Mouse (Mus musculus) hindbrain, postnatal 0 days (tissue): ENCODE data around the gene Klk1b1. TPM values are rescaled to one million over a fixed set of nuclear protein-coding genes. Genes with fewer than 3 reads are reported as not detected.
"Not testable (repeated sequence)": the region's sequence is repeated elsewhere in the genome, so short reads cannot be mapped to it uniquely, and the experiment has no call there.

Experiments used
- ATAC-seq: fragments of 200-750 bp; cut with Nextera tagmentation; 2 replicates; pipeline ENCODE4 v1.8.0; 2017; ENCODE audit warnings: mild to moderate bottlenecking, moderate TSS enrichment, moderate library complexity
- DNase-seq: peaks from one replicate; pipeline ENCODE4 v3.0.0-alpha.2; 2015; ENCODE audit warnings: low spot score
- H3K27ac ChIP-seq: fragments of 300-500 bp; sonication (generic); 2 replicates; pipeline ENCODE4 v1.5.1; 2014; ENCODE audit warnings: mild to moderate bottlenecking
- H3K27me3 ChIP-seq: fragments of 300-500 bp; sonication (generic); 2 replicates; pipeline ENCODE4 v1.6.1; 2014; ENCODE audit warnings: low read length, mixed read lengths; ENCODE audit not compliant: insufficient read depth
- H3K36me3 ChIP-seq: fragments of 300-500 bp; sonication (generic); 2 replicates; pipeline ENCODE4 v1.6.1; 2014; ENCODE audit warnings: low read length, mixed read lengths; ENCODE audit not compliant: insufficient read depth
- H3K4me1 ChIP-seq: fragments of 300-500 bp; sonication (generic); 2 replicates; pipeline ENCODE4 v1.6.1; 2014; ENCODE audit warnings: antibody characterized with exemption, low read length, mixed read lengths; ENCODE audit not compliant: insufficient read depth
- H3K4me2 ChIP-seq: fragments of 300-500 bp; sonication (generic); 2 replicates; pipeline ENCODE4 v1.6.1; 2014; ENCODE audit warnings: low read depth, mild to moderate bottlenecking, low read length, moderate library complexity, mixed read lengths
- H3K4me3 ChIP-seq: fragments of 300-500 bp; sonication (generic); 2 replicates; pipeline ENCODE4 v1.5.1; 2014; ENCODE audit warnings: low read length
- H3K9ac ChIP-seq: fragments of 300-500 bp; sonication (generic); replicated peaks from 2 replicates; pipeline ENCODE4 v1.6.1; 2014; ENCODE audit warnings: mild to moderate bottlenecking, low read length, moderate library complexity, mixed read lengths
- H3K9me3 ChIP-seq: fragments of 300-500 bp; sonication (generic); 2 replicates; pipeline ENCODE4 v1.6.1; 2016; ENCODE audit warnings: low read length, mixed read lengths
- CTCF ChIP-seq: IDR thresholded peaks from 2 replicates; pipeline ENCODE4 v1.5.1; 2016; ENCODE audit warnings: antibody characterized with exemption, control low read depth, low read depth
- WGBS: fragments of 180-500 bp; shearing (Covaris S2); extraction: QIAGEN DNeasy Blood & Tissue Kit; methylation state at CpG from one replicate; pipeline ENCODE4 v1.1.7; 2014; 5-methylcytosine and 5-hydroxymethylcytosine counted together
- polyA plus RNA-seq: library from polyadenylated mRNA; unstranded; fragments of >200 nt; fragmentation: Nextera tagmentation; extraction: Ambion mirVana; gene quantifications from 2 replicates; pipeline ENCODE4 v1.2.1, GENCODE M21; 2015
- total RNA-seq: library from RNA; depleted of rRNA; stranded (reverse); fragments of >200 nt; gene quantifications from 2 replicates; pipeline ENCODE4 v1.2.3, GENCODE M21; 2014

Klk1b1 gene
- total and polyA plus RNA-seq, 2 experiments from 2014 or later: not detected

DNA sequence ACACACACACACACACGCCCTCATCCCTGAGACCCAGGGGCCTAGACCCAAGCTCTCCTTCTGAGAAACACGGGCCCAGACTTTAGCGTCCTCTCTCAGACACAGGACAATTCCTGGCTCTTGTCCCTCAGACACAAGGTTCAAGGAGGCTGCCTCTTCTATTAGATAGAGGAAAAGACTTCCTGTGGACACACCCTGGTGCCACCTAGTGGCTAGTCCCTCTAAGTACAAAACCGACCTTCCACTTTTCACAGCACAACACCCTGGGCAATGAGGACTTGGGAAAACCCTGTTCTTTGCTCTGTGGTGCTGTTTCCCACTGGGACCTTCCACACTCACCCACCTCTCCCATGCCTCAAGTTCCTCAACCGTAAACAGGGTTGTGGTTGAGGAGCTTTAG lies 40.6 kb upstream of the Klk1b1 start:
- H3K9me3 ChIP-seq: no peaks in the 10 kb centered on the region
- TF ChIP-seq CTCF: peak; percentile 38; the same call in 1 of the 2 replicates
- ATAC-seq (no peak), DNase-seq (no peak)
- H3K36me3 ChIP-seq: no peaks in the 10 kb centered on the region
- H3K4me1 ChIP-seq: no peaks in the 10 kb centered on the region
- no peak overlapping the region for H3K9ac ChIP-seq
- no peak overlapping the region for H3K4me2 ChIP-seq
- H3K27me3 ChIP-seq: no peaks in the 10 kb centered on the region
- 65% methylated on average over 5 of the region's 5 CpGs for WGBS
- H3K4me3 ChIP-seq: no peak overlapping the region
- H3K27ac ChIP-seq: no peak overlapping the region

DNA sequence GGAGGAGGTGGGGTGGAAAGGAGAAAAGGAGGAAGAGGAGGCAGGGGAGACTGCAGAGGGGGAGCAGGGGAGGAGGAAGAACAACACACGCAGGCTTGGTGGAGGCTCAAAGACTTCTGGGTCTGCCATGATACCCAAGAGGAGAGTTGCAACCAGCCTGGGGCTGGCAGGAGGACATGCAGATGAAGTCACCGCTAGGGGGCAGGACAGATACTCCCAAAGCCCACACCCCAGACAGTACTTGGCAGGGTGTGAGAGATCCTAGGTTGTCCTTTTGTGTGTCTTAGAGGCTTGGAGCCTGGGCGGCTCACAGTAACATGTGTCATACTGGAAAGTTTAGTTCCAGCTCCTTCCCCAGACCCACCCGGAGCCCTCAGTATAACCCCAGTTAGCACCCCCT lies 38.0 kb upstream of the Klk1b1 start:
- peak; percentile 16 for DNase-seq
- Histone ChIP-seq H3K9ac (no peak overlapping the region), H3K4me1 (no peaks in the 10 kb centered on the region), H3K27ac (no peak overlapping the region), H3K4me3 (no peak overlapping the region), H3K36me3 (no peaks in the 10 kb centered on the region), H3K4me2 (no peak overlapping the region), H3K9me3 (no peaks in the 10 kb centered on the region), H3K27me3 (no peaks in the 10 kb centered on the region)
- 42% methylated on average over 4 of the region's 4 CpGs for WGBS
- TF ChIP-seq CTCF: peak; percentile 50
- ATAC-seq: no peak

DNA sequence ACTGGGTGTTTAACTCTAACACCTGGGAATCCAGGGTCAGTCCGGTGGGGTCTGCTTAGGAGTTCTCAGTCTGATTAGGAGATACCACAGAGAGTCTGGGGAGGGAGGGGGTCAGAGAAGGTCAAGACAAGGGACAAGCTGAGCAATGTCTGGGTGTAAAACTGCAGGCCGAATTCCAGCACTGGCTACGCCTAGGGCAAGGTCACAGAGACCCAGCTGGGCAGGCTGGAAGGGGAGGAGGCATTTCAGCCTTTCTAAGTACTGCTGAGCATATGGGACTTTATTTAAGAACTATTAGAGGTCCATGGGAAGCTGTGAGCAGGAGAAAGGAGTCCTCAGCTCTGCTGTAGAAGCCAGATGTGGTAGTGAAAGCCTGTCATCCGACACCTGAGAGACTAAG lies 34.2 kb upstream of the Klk1b1 start:
- H3K36me3 ChIP-seq: no peaks in the 10 kb centered on the region
- no peak overlapping the region for H3K27ac ChIP-seq
- 65% methylated on average over 4 of the region's 4 CpGs for WGBS
- ATAC-seq: no peak
- H3K9me3 ChIP-seq: no peaks in the 10 kb centered on the region
- no peaks in the 10 kb centered on the region for H3K27me3 ChIP-seq
- no peak for TF ChIP-seq CTCF
- DNase-seq: no peak
- H3K9ac ChIP-seq: no peak overlapping the region
- H3K4me3 ChIP-seq: no peak overlapping the region
- H3K4me2 ChIP-seq: no peak overlapping the region
- H3K4me1 ChIP-seq: no peaks in the 10 kb centered on the region

DNA sequence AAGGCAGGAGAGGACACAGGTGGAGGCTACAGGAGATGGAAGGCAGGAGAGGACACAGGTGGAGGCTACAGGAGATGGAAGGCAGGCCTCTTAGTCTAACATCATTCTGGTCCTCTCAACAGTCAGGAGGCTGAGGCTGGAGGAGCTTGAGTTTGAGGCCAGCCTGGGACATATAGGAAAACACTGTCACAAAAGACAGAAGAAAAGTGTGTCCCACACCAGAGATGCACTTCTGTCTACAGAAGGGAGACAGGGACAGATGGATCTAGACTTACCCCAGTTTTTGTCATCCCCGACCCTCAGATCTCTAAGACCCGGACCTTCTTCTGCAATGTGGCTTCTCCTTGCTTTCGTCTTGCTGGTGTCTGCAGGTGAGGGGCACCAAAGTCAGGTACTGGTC lies 33.1 kb upstream of the Klk1b1 start, which contains the start of gene Klk15:
Gene Klk15, plus strand, starts transcription at position 301 of the 400 bp plus-strand sequence.
- WGBS: 92% methylated on average over 3 of the region's 3 CpGs
- Histone ChIP-seq H3K27me3 (no peaks in the 10 kb centered on the region), H3K9me3 (no peaks in the 10 kb centered on the region), H3K4me2 (no peak within 1 kb of the TSS), H3K36me3 (no peaks in the 10 kb centered on the region), H3K4me3 (no peak within 1 kb of the TSS), H3K9ac (no peak within 1 kb of the TSS), H3K27ac (no peak within 1 kb of the TSS), H3K4me1 (no peaks in the 10 kb centered on the region)
- ATAC-seq (no peak), DNase-seq (no peak)
- no peak for TF ChIP-seq CTCF

DNA sequence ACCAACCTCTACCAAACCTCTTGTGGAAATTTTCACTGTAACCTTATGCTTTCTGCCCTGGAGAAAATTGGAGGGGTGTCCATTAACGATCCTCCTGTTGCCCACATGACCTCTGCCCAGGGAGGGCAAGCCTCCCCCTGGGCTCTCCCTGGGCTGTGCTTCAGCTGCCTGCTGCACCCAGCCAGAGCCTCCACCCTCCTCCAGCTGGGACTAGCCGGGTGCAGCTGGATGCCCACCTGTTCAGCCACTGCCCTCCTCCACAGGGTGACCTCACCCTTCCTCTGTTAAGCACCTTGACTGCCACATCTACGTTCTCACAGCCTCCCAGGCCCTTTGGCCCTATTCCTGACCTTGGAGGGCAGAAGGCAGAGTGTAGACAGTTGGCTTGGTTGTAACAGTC lies 31.8 kb upstream of the Klk1b1 start:
- no peaks in the 10 kb centered on the region for H3K36me3 ChIP-seq
- no peak overlapping the region for H3K27ac ChIP-seq
- no peak overlapping the region for H3K4me2 ChIP-seq
- ATAC-seq (no peak), DNase-seq (no peak)
- H3K27me3 ChIP-seq: no peaks in the 10 kb centered on the region
- 82% methylated on average over 3 of the region's 3 CpGs for WGBS
- no peak overlapping the region for H3K4me3 ChIP-seq
- H3K9me3 ChIP-seq: no peaks in the 10 kb centered on the region
- H3K9ac ChIP-seq: no peak overlapping the region
- no peaks in the 10 kb centered on the region for H3K4me1 ChIP-seq
- TF ChIP-seq CTCF: no peak

DNA sequence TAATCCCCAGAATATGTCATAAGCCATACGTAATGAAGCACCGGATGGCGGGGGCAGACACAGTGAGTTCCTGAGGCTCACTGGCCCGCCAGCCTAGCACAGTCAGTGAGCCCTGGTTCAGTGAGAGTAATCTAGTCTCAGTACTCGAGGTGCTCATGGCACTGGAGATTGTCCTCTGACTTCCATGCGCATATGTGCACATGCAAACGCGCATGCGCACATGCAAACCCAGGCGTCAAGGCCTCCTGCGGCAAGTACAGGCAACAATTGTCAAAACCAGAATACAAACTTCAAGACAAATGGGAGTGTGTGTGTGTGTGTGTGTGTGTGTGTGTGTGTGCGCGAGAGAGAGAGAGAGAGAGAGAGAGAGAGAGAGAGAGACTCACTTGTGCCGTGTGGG lies 30.0 kb upstream of the Klk1b1 start:
- TF ChIP-seq CTCF: no peak
- 87% methylated on average over 14 of the region's 14 CpGs for whole genome bisulfite sequencing
- Histone ChIP-seq H3K27ac (no peak overlapping the region), H3K27me3 (no peaks in the 10 kb centered on the region), H3K4me1 (no peaks in the 10 kb centered on the region), H3K36me3 (no peaks in the 10 kb centered on the region), H3K4me2 (no peak overlapping the region), H3K9me3 (no peaks in the 10 kb centered on the region), H3K9ac (no peak overlapping the region), H3K4me3 (no peak overlapping the region)
- ATAC-seq: no peak
- no peak for DNase-seq

DNA sequence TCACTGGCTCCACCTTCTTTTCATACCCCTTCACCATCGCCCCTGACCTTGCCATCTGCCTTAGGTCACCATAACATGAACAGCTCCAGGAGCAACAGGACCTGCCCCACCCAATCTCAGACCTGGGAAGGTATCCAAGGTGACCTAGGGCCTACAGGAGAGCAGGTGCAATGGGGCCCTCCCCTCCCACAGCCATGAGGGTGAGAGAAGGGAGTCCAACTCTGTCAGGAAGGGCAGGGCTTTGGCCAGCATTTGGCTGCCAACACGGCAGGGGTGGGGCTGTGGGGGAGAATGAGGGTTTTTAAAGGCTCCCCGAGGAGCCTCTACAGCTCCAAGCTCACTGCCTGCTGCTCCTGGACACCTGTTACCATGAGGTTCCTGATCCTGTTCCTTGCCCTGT lies 24.3 kb upstream of the Klk1b1 start:
- DNase-seq, H3K9ac ChIP-seq, H3K9me3 ChIP-seq, H3K4me3 ChIP-seq, H3K27ac ChIP-seq, H3K4me1 ChIP-seq, ATAC-seq, H3K27me3 ChIP-seq, H3K4me2 ChIP-seq, H3K36me3 ChIP-seq: not testable (repeated sequence)
- WGBS: 69% methylated on average over 3 of the region's 3 CpGs
